Mouse (Mus musculus) ES-E14 (cell line): ENCODE measurements around the gene Gm42688.

ENCODE experiments used
- HCFC1 ChIP-seq: IDR thresholded peaks from 2 replicates; pipeline ENCODE4 v1.6.1; 2012; ENCODE audit warnings: low read length, inconsistent platforms, borderline replicate concordance; ENCODE audit not compliant: insufficient read depth
- MAFK ChIP-seq: IDR thresholded peaks from 2 replicates; pipeline ENCODE4 v1.6.1; 2014; ENCODE audit warnings: mild to moderate bottlenecking, low read depth, low read length, inconsistent platforms; ENCODE audit not compliant: insufficient read depth
- ZNF384 ChIP-seq: IDR thresholded peaks from 2 replicates; pipeline ENCODE4 v1.6.1; 2012; ENCODE audit warnings: low read depth, low read length, inconsistent platforms

DNA sequence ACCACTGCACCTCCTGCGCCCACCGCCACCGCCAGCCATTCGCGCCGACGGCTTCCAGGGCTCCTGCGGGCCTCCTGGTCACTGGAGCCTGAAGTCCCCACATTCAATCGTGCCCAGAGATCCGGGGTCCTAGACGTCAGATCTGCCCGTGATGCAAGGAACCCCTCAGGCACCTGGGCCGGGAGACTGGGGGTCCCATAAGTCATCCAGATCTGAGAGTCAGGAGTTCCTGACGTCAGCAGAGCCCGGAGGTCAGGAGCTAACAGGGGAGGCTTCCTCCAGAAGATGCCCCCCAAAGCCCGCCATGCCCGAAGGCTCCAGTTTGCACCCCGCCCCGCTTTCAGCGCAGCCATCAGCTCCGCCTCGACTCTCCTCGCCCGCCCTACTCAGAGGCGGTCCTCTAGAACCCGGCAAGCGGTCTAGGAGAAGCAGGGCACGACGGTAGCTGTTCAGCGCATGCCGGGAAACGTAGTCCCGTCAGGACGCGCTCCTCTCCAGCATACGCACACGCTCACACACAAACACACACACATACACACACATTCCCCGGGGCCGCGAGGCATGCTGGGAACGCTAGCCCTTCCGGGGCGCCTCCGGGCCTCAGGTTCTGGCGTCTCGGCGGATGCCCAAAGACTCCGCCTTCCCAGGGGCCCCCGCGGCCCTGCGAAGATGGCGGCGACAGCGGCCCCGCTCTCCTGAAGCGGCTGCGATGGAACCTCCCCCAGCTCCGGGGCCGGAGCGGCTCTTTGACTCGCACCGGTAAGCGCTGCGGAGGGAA, 47.2 kb upstream of the Gm42688 start, which contains the start of gene Aup1:
- TF ChIP-seq ZNF384 (no peak), MAFK (no peak), HCFC1 (peak; percentile 99)
